Mouse (Mus musculus): ENCODE measurements around the gene Sec61b. TPM values are rescaled to one million over a fixed set of nuclear protein-coding genes. Genes with fewer than 3 reads are reported as not detected.

Sec61b gene
- polyA plus RNA-seq, 1 experiment from 2014 or later, result 391 TPM

GRCm38 (mm10) chr4:47494137-47494536 lies 19.7 kb downstream of the Sec61b start:
- 70% methylated on average over 1 of the region's 1 CpGs for WGBS
- DNase-seq (ENCODE audit: low spot score), result no peak
- H3K4me3 ChIP-seq, result no peak overlapping the region
- H3K36me3 ChIP-seq (replicated peaks), result no peaks in the 10 kb centered on the region
- H3K27ac ChIP-seq (replicated peaks), result no peak overlapping the region
- peaks cover 24% of the 10 kb centered on the region for H3K4me1 ChIP-seq
- H3K27me3 ChIP-seq (replicated peaks; ENCODE audit: low read depth, poor library complexity, severe bottlenecking), result no peaks in the 10 kb centered on the region
- no peaks in the 10 kb centered on the region for H3K9me3 ChIP-seq

GRCm38 (mm10) chr4:47494686-47495085 lies 20.2 kb downstream of the Sec61b start:
- DNase-seq (ENCODE audit: low spot score), result no peak
- no peak overlapping the region for H3K27ac ChIP-seq (replicated peaks)
- peaks cover 24% of the 10 kb centered on the region for H3K4me1 ChIP-seq
- H3K4me3 ChIP-seq, result no peak overlapping the region
- no peaks in the 10 kb centered on the region for H3K36me3 ChIP-seq (replicated peaks)
- WGBS, result 85% methylated on average over 2 of the region's 2 CpGs
- H3K27me3 ChIP-seq (replicated peaks; ENCODE audit: low read depth, poor library complexity, severe bottlenecking), result no peaks in the 10 kb centered on the region
- H3K9me3 ChIP-seq, result no peaks in the 10 kb centered on the region

- Histone ChIP-seq H3K27ac (replicated peaks) (no peak overlapping the region), H3K4me1 (peaks cover 5% of the 10 kb centered on the region; the same call in 1 of the 2 replicates), H3K36me3 (replicated peaks) (no peaks in the 10 kb centered on the region), H3K4me3 (no peak overlapping the region), H3K27me3 (replicated peaks; ENCODE audit: low read depth, poor library complexity, severe bottlenecking) (no peaks in the 10 kb centered on the region), H3K9me3 (no peaks in the 10 kb centered on the region)
- 66% methylated on average over 7 of the region's 7 CpGs for WGBS
- DNase-seq (ENCODE audit: low spot score), result no peak
Observed at GRCm38 (mm10) chr4:47497811-47498385, 23.4 kb downstream of the Sec61b start.

- 83% methylated on average over 10 of the region's 10 CpGs for WGBS
- Histone ChIP-seq H3K27ac (replicated peaks) (no peak overlapping the region), H3K4me3 (no peak overlapping the region), H3K9me3 (no peaks in the 10 kb centered on the region), H3K4me1 (peaks cover 5% of the 10 kb centered on the region; the same call in 1 of the 2 replicates), H3K27me3 (replicated peaks; ENCODE audit: low read depth, poor library complexity, severe bottlenecking) (no peaks in the 10 kb centered on the region), H3K36me3 (replicated peaks) (no peaks in the 10 kb centered on the region)
- no peak for DNase-seq (ENCODE audit: low spot score)
Observed at GRCm38 (mm10) chr4:47499121-47499545, 24.7 kb downstream of the Sec61b start.

- peak; percentile 50 for DNase-seq (ENCODE audit: low spot score)
- H3K4me1 ChIP-seq, result peaks cover 11% of the 10 kb centered on the region; the same call in 1 of the 2 replicates
- no peak overlapping the region for H3K4me3 ChIP-seq
- no peaks in the 10 kb centered on the region for H3K9me3 ChIP-seq
- no peaks in the 10 kb centered on the region for H3K36me3 ChIP-seq (replicated peaks)
- H3K27me3 ChIP-seq (replicated peaks; ENCODE audit: low read depth, poor library complexity, severe bottlenecking), result no peaks in the 10 kb centered on the region
- WGBS, result 27% methylated on average over 4 of the region's 4 CpGs
- H3K27ac ChIP-seq (replicated peaks), result no peak overlapping the region
Observed at GRCm38 (mm10) chr4:47502546-47502971, 28.1 kb downstream of the Sec61b start.

- 80% methylated on average over 6 of the region's 6 CpGs for WGBS
- no peak overlapping the region for H3K4me3 ChIP-seq
- no peaks in the 10 kb centered on the region for H3K27me3 ChIP-seq (replicated peaks; ENCODE audit: low read depth, poor library complexity, severe bottlenecking)
- no peaks in the 10 kb centered on the region for H3K36me3 ChIP-seq (replicated peaks)
- peaks cover 7% of the 10 kb centered on the region; the same call in 1 of the 2 replicates for H3K4me1 ChIP-seq
- H3K27ac ChIP-seq (replicated peaks), result no peak overlapping the region
- H3K9me3 ChIP-seq, result no peaks in the 10 kb centered on the region
- DNase-seq (ENCODE audit: low spot score), result no peak
Observed at GRCm38 (mm10) chr4:47503045-47503444, 28.6 kb downstream of the Sec61b start.

- H3K4me1 ChIP-seq, result peaks cover 5% of the 10 kb centered on the region; the same call in 1 of the 2 replicates
- 72% methylated on average over 10 of the region's 10 CpGs for WGBS
- DNase-seq (ENCODE audit: low spot score), result no peak
- H3K9me3 ChIP-seq, result no peaks in the 10 kb centered on the region
- H3K4me3 ChIP-seq, result no peak overlapping the region
- H3K27ac ChIP-seq (replicated peaks), result no peak overlapping the region
- no peaks in the 10 kb centered on the region for H3K36me3 ChIP-seq (replicated peaks)
- no peaks in the 10 kb centered on the region for H3K27me3 ChIP-seq (replicated peaks; ENCODE audit: low read depth, poor library complexity, severe bottlenecking)
Observed at GRCm38 (mm10) chr4:47504841-47505517, 30.5 kb downstream of the Sec61b start.

- Histone ChIP-seq H3K36me3 (replicated peaks) (no peaks in the 10 kb centered on the region), H3K9me3 (no peaks in the 10 kb centered on the region), H3K27ac (replicated peaks) (no peak overlapping the region), H3K4me3 (no peak overlapping the region), H3K27me3 (replicated peaks; ENCODE audit: low read depth, poor library complexity, severe bottlenecking) (no peaks in the 10 kb centered on the region), H3K4me1 (no peaks in the 10 kb centered on the region)
- WGBS, result 73% methylated on average over 12 of the region's 12 CpGs
- no peak for DNase-seq (ENCODE audit: low spot score)
Observed at GRCm38 (mm10) chr4:47518551-47519181, 44.2 kb downstream of the Sec61b start.

GRCm38 (mm10) chr4:47520076-47520475 lies 45.6 kb downstream of the Sec61b start:
- Histone ChIP-seq H3K27ac (replicated peaks) (no peak overlapping the region), H3K4me3 (no peak overlapping the region), H3K9me3 (no peaks in the 10 kb centered on the region), H3K36me3 (replicated peaks) (no peaks in the 10 kb centered on the region), H3K4me1 (no peaks in the 10 kb centered on the region), H3K27me3 (replicated peaks; ENCODE audit: low read depth, poor library complexity, severe bottlenecking) (no peaks in the 10 kb centered on the region)
- WGBS, result 76% methylated on average over 4 of the region's 4 CpGs
- no peak for DNase-seq (ENCODE audit: low spot score)

GRCm38 (mm10) chr4:47521884-47522605 lies 47.6 kb downstream of the Sec61b start:
- H3K36me3 ChIP-seq (replicated peaks), result no peaks in the 10 kb centered on the region
- no peak for DNase-seq (ENCODE audit: low spot score)
- WGBS, result 88% methylated on average over 6 of the region's 6 CpGs
- H3K4me1 ChIP-seq, result no peaks in the 10 kb centered on the region
- H3K27me3 ChIP-seq (replicated peaks; ENCODE audit: low read depth, poor library complexity, severe bottlenecking), result no peaks in the 10 kb centered on the region
- H3K4me3 ChIP-seq, result no peak overlapping the region
- H3K9me3 ChIP-seq, result no peaks in the 10 kb centered on the region
- H3K27ac ChIP-seq (replicated peaks), result no peak overlapping the region

- no peaks in the 10 kb centered on the region for H3K4me1 ChIP-seq
- no peak overlapping the region for H3K4me3 ChIP-seq
- H3K27me3 ChIP-seq (replicated peaks; ENCODE audit: low read depth, poor library complexity, severe bottlenecking), result no peaks in the 10 kb centered on the region
- H3K27ac ChIP-seq (replicated peaks), result no peak overlapping the region
- no peak for DNase-seq (ENCODE audit: low spot score)
- H3K9me3 ChIP-seq, result no peaks in the 10 kb centered on the region
- 89% methylated on average over 4 of the region's 4 CpGs for WGBS
- H3K36me3 ChIP-seq (replicated peaks), result no peaks in the 10 kb centered on the region
Observed at GRCm38 (mm10) chr4:47529866-47530265, 55.4 kb downstream of the Sec61b start.

All from embryonic facial prominence, embryonic 10.5 days (tissue).